Mouse (Mus musculus): Measurements from ENCODE around the gene Sncg. TPM values are rescaled to one million over a fixed set of nuclear protein-coding genes. Genes with fewer than 3 reads are reported as not detected.

Gene Sncg
- total and polyA plus RNA-seq, 3 experiments = not detected

GRCm38 (mm10) chr14:34331886-34332285 is 42.7 kb downstream of the Sncg start:
- Histone ChIP-seq H3K27ac (ENCODE audit: control insufficient read depth, low read depth, low read length) (no peak overlapping the region), H3K9ac (ENCODE audit: control insufficient read depth, low read depth, low read length, poor library complexity, severe bottlenecking) (no peak overlapping the region), H3K79me2 (ENCODE audit: control insufficient read depth, insufficient read depth, low read length, poor library complexity) (no peaks in the 10 kb centered on the region), H3K9me3 (replicated peaks; ENCODE audit: insufficient read depth, low read length) (no peaks in the 10 kb centered on the region), H3K4me1 (ENCODE audit: control insufficient read depth in 1 of 2, insufficient read depth in 2 of 2, low read length in 2 of 2) (peaks cover 4 to 10% of the 10 kb centered on the region in 2 experiments; a peak in 2 of 4 replicates), H3K36me3 (ENCODE audit: control insufficient read depth in 1 of 2, insufficient read depth in 2 of 2, low read length in 2 of 2) (peaks cover 10 to 23% of the 10 kb centered on the region in 2 experiments), H3K4me3 (ENCODE audit: control insufficient read depth in 1 of 2, insufficient read depth in 1 of 2, low read depth in 2 of 2, low read length in 2 of 2) (no peak overlapping the region), H3K27me3 (ENCODE audit: control insufficient read depth in 1 of 2, insufficient read depth in 2 of 2, low read length in 2 of 2) (no peaks in the 10 kb centered on the region)
- no peak for TF ChIP-seq MYC (IDR thresholded peaks at IDR 0.05; ENCODE audit: low read depth, low read length)
- no peak for TF ChIP-seq ZNF384 (IDR thresholded peaks at IDR 0.05; ENCODE audit: low read depth, low read length)
- no peak for TF ChIP-seq CHD1 (IDR thresholded peaks at IDR 0.05; ENCODE audit: low read depth, low read length)
- TF ChIP-seq SIN3A (IDR thresholded peaks at IDR 0.05; ENCODE audit: low read length) = no peak
- TF ChIP-seq ELF1 (IDR thresholded peaks at IDR 0.05; ENCODE audit: low read depth, low read length) = no peak
- TF ChIP-seq NRF1 (IDR thresholded peaks at IDR 0.05; ENCODE audit: insufficient read depth, low read depth, low read length, poor library complexity, severe bottlenecking) = no peak
- no peak for TF ChIP-seq TBP (IDR thresholded peaks at IDR 0.05; ENCODE audit: low read depth, low read length)
- TF ChIP-seq NELFE (IDR thresholded peaks at IDR 0.05; ENCODE audit: low read depth, low read length) = no peak
- no peak for TF ChIP-seq KAT2A (conservative IDR thresholded peaks at IDR 0.05; ENCODE audit: low read depth, low read length)
- no peak for TF ChIP-seq USF2 (IDR thresholded peaks at IDR 0.05; ENCODE audit: borderline replicate concordance in 1 of 2, insufficient read depth in 1 of 2, low read depth in 1 of 2, low read length in 2 of 2)
- no peak for TF ChIP-seq GATA1 (IDR thresholded peaks at IDR 0.05; ENCODE audit: low read depth, low read length)
- TF ChIP-seq MEF2A (IDR thresholded peaks at IDR 0.05; ENCODE audit: extremely low read depth, insufficient replicate concordance, low read depth, low read length, poor library complexity, severe bottlenecking) = no peak
- no peak for TF ChIP-seq E2F4 (IDR thresholded peaks at IDR 0.05; ENCODE audit: borderline replicate concordance, low read depth, low read length)
- no peak for TF ChIP-seq TCF12 (IDR thresholded peaks at IDR 0.05; ENCODE audit: low read depth, low read length)
- no peak for TF ChIP-seq MYB (IDR thresholded peaks at IDR 0.05; ENCODE audit: low read depth, low read length)
- no peak for TF ChIP-seq CHD2 (IDR thresholded peaks at IDR 0.05; ENCODE audit: low read length)
- no peak for TF ChIP-seq CTCF (IDR thresholded peaks at IDR 0.05 in 2 of 3, conservative IDR thresholded peaks at IDR 0.05 in 1 of 3; ENCODE audit: control insufficient read depth in 1 of 3, insufficient read depth in 1 of 3, low read depth in 2 of 3, low read length in 3 of 3, poor library complexity in 1 of 3, severe bottlenecking in 1 of 3)
- no peak for TF ChIP-seq ZC3H11A (IDR thresholded peaks at IDR 0.05; ENCODE audit: low read depth, low read length)
- DNase-seq (ENCODE audit: low read depth, low spot score) = no peak

GRCm38 (mm10) chr14:34330657-34331158 is 43.9 kb downstream of the Sncg start:
- Histone ChIP-seq H3K27me3 (ENCODE audit: control insufficient read depth in 1 of 2, insufficient read depth in 2 of 2, low read length in 2 of 2) (no peaks in the 10 kb centered on the region), H3K9ac (ENCODE audit: control insufficient read depth, low read depth, low read length, poor library complexity, severe bottlenecking) (no peak overlapping the region), H3K9me3 (replicated peaks; ENCODE audit: insufficient read depth, low read length) (no peaks in the 10 kb centered on the region), H3K79me2 (ENCODE audit: control insufficient read depth, insufficient read depth, low read length, poor library complexity) (no peaks in the 10 kb centered on the region), H3K4me1 (ENCODE audit: control insufficient read depth in 1 of 2, insufficient read depth in 2 of 2, low read length in 2 of 2) (peaks cover 8 to 19% of the 10 kb centered on the region in 2 experiments), H3K4me3 (ENCODE audit: control insufficient read depth in 1 of 2, insufficient read depth in 1 of 2, low read depth in 2 of 2, low read length in 2 of 2) (no peak overlapping the region), H3K36me3 (ENCODE audit: control insufficient read depth in 1 of 2, insufficient read depth in 2 of 2, low read length in 2 of 2) (peaks cover 21 to 23% of the 10 kb centered on the region in 2 experiments), H3K27ac (ENCODE audit: control insufficient read depth, low read depth, low read length) (no peak overlapping the region)
- no peak for DNase-seq (ENCODE audit: low read depth, low spot score)
- no peak for TF ChIP-seq TBP (IDR thresholded peaks at IDR 0.05; ENCODE audit: low read depth, low read length)
- TF ChIP-seq USF2 (IDR thresholded peaks at IDR 0.05; ENCODE audit: borderline replicate concordance in 1 of 2, insufficient read depth in 1 of 2, low read depth in 1 of 2, low read length in 2 of 2) = no peak
- no peak for TF ChIP-seq KAT2A (conservative IDR thresholded peaks at IDR 0.05; ENCODE audit: low read depth, low read length)
- TF ChIP-seq NELFE (IDR thresholded peaks at IDR 0.05; ENCODE audit: low read depth, low read length) = no peak
